Mouse (Mus musculus) thymus, postnatal 14 days (tissue): ENCODE data around the gene Gfra1.

Experiments
- DNase-seq: peaks from one replicate; pipeline ENCODE4 v3.0.0; 2021

The Gfra1 gene

GRCm38 (mm10) chr19:58314631-58315030, 141.1 kb downstream of the Gfra1 start:
- no peak for DNase-seq

GRCm38 (mm10) chr19:58313785-58314184, 141.9 kb downstream of the Gfra1 start:
- DNase-seq, result peak; percentile 30

GRCm38 (mm10) chr19:58312492-58312891, 143.2 kb downstream of the Gfra1 start:
- no peak for DNase-seq

- no peak for DNase-seq
Observed at GRCm38 (mm10) chr19:58310334-58311315, 145.1 kb downstream of the Gfra1 start.

DNA sequence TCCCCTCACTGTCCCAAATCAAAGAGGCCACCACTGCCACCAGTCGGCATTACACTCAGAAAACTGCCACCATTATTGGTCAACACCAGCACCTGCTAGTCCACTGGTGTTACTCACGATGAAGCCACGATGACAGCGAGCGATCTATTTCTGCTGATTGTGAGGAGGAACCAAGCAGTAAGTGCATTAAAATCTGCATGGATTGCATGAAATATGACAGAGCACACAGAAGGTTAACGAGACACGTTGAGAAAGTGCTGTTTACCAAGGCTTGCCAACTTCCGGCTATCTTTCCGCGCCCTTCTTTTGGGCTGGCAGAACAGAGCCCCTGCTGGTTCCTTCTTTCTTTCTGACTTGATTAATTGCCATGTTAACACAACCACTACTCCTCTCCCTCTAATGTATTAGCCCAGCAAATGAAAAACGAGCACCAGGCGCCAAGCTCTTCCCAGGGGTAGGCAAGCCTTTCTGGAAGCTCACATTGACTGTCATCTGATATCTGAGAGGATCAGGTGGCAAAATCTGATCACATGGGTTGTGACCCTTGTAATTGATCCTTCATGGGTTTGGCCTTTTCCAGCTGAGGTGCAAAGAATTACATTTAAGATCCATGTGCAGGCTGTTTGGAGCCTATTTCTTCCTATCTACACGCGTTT, 146.0 kb downstream of the Gfra1 start:
- DNase-seq, result no peak

GRCm38 (mm10) chr19:58301105-58301504, 154.6 kb downstream of the Gfra1 start:
- no peak for DNase-seq

- no peak for DNase-seq
Observed at GRCm38 (mm10) chr19:58297926-58298325, 157.8 kb downstream of the Gfra1 start.

DNA sequence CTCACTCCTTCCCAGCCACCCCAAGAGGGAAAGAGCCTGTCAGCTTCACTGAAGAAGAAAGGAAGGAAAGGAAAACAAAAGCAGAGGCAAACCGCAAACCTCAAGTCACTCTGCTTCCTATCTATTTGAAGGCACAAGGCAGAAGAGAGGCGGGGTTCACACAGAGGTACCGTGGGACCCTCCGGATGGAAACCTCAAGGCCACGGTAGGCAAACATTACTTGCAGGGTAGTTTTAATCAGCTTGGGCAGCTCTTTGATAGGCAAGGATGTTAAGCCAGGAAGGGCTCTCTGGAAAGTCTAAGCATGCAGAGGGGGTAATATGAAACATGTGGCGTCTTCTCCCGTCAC, 158.9 kb downstream of the Gfra1 start:
- peak; percentile 59 for DNase-seq

DNA sequence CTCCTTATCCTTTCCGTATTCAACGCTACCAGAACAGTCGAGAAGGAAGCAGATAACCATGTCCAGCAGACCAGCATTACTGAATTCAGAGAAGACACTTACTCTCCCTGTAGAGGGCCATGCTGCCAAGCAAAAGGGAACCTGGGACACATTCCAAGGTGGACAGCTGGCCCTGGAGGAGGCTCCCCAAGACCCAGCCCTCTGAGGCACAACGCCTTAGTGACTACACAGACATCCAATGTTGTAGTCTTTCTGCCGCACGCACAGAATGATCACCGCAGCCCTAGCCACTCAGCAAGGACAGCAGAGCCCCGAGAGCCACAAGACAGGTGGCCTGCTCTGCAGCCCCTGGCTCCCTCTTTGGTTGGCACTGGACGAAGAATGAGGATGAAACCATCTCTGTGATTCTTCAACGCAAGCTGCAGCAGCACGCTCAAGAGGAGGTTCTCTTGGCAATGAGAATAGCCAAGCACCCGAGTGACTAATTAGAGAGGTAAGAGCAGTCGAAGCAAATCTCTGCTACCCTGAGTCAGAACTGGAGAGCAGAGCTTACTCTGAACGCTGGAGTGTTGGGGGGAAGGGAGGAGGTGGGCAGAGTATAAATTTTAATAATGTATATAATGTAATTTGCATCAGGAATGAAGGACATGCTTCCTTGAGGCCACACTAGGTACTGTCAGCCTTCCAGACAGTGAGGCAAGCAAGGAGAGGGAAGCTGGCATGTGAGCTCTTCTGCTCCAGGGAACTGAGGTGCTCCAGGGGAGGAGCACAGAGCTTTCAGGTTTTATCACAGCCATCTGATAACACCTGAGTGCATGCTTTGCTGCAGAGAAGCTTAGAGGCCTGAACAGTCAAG, 159.5 kb downstream of the Gfra1 start:
- DNase-seq, result no peak

- DNase-seq, result no peak
Observed at GRCm38 (mm10) chr19:58288145-58288544, 167.6 kb downstream of the Gfra1 start.

DNA sequence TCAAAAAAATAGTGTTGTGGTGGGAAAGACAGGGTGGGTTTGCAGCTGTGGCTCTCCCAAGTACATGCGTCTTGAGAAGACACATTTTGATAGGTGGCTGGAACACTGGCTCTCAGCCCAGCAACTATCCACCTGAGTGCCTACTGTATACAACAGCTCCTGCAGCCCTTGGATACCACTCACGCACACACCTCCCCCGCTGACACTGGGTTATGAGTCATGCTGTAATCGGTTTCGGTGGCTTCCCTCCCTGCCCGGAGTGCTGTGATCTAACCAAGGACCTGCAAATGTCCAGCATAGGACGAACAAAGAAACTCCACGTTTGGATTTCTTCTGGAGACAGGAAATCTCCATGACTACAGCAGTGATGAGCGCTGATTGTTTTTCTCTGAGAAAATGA, 180.4 kb downstream of the Gfra1 start:
- no peak for DNase-seq

DNA sequence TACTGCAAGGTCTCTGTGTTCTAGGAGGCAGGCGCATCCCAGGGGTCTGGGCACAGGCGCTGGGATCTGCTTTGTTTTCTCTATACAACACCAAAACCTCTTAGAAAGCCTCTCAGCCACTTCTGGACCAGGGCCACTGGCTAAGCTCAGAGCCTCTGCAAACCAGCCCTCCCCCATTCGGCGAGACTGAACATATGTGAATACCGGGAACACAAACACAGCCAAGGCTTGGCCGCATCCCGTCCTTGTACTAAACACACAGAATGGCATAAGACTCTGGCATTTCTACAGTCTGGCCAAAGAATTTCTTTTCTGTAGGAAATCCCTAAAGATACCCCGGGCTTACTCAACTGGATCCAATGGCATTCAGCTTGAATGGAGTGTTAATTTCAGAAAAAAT, 183.9 kb downstream of the Gfra1 start:
- DNase-seq, result no peak

DNA sequence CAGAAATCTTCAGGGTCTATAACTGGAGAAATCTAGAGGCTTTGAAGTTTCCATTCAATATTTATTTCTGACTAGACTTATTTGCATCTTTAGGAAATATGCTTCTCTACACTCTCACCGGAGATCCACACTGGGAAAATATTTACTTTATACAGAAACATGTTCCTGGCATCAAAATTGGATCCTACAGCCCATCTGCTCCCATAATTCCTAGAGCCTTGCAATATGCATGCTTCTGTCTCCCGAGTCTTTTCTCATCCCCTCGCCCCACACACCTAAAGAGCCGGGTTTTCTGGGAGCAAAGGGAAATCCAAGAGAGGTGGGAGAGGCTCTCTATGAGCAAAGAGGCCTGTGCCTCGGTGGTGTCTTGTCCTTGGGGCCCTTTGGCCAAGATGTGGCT, 184.9 kb downstream of the Gfra1 start:
- no peak for DNase-seq

GRCm38 (mm10) chr19:58268476-58268875, 187.2 kb downstream of the Gfra1 start:
- DNase-seq, result no peak

DNA sequence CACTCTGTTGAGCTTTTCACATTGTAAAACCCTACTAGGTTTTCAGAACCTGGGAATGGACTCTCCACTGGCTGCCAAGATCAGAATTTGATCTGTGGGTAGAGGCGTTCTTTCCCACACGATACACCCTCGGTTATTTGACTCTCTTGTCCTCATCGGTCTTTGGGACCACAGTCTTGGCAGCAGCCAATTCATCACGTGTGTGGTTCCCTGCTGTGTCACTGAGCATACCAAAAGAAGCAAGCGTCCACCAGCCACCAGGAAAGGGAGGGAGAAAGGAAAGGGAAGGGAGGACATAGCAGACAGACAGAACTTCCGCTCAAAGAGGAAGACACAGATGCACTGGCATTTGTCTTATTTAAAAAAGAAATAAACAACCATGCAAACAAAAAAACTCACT, 189.1 kb downstream of the Gfra1 start:
- DNase-seq, result no peak

DNA sequence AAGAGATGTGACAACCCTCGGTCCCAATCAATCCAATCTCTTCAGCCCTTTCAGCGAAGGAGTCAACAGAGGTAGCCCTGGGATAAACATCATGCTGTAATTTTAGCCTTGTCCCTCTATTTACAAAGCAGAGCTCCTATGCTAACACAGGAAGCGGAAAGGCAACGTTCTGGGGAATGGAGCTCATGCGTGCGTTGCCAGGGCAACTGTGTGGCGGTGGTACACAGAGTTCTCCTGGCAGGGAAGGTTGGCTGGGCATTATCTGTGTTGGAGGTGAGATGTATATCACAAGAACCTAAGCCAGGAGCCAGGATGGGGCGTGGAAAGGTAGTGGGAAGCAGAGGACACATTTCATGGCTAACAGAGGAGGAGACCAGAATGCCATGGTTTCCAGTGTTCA, 194.8 kb downstream of the Gfra1 start:
- DNase-seq, result no peak

DNA sequence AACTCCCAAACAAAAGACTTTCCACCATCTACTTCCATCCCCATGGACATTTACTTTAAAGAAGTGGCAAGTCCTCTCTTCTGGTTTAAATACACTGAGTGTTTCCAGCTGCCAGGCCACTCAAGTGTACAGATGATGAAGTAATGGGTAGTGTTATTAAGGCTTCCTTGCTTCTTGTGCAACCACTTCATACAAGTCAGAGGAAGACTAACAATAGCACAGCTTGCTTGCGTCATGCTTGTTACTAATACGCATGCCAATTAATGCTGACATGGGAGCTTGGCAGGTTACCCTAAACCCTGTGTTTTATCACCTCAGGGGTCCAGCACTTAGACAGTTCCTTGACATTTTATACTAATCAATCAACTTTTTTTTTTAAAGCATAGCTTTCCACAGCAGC, 196.5 kb downstream of the Gfra1 start:
- DNase-seq, result no peak

DNA sequence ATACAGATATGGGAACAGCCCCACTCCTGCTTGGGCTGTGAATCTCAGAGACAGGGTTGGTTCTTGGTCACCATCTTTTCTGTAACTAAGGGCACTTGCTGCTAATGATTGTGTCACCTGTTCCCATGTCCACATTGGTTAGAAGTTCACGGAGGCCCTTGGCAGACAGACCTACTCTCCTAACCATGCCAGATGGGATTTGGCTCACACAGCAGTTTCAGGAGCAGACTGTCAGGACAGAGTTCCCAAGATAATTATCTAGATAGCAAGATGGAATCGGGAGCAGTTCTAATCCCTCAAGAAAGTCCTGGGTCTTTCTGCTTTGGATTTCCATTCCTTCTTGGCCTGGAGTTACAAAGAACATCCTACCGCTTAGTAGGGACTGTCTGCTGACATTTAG, 199.2 kb downstream of the Gfra1 start:
- no peak for DNase-seq

DNA sequence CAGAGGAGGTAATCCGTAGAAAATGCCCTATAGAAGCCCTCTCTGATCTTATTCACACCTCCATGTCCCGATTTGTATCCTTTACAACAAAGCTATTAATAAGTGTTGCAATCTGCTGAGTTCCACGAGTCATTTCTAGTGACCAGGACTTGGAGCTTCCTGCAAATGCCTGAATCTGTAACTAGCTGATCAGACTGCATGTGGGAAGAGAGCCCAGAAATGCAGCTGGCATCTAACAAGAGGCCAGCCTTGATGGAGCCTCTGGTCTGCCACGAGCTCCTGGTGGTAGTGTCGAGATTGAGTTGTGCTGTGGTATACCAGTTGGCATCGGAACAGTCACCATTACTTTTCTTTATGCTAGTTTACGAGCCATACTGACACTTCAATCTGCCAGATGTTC, 200.3 kb downstream of the Gfra1 start:
- DNase-seq, result no peak

GRCm38 (mm10) chr19:58254172-58254571, 201.5 kb downstream of the Gfra1 start:
- no peak for DNase-seq

- DNase-seq, result no peak
Observed at GRCm38 (mm10) chr19:58251698-58252097, 204.0 kb downstream of the Gfra1 start.

- no peak for DNase-seq
Observed at GRCm38 (mm10) chr19:58251095-58251494, 204.6 kb downstream of the Gfra1 start.

DNA sequence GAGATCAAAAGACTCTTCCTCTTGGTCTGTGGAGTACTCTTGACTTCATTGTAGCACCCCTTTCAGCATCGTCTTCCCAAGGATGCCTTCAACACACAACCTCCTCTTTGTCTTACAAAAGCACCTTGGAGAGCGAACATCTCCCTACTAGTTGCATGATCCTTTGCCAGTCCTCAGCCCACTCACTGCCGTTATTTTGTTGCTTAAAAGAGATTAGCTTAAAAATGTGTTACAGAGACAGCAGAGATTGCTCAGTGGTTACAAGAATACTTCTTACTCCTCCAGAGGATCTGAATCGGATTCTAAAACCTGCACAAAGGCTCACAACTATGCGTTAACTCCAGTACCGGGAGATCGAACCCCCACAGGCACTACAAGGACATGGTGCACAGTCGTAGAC, 205.5 kb downstream of the Gfra1 start:
- DNase-seq, result no peak
